Mouse (Mus musculus) neural tube, embryonic 15.5 days (tissue): ENCODE data around the gene Ttc23. TPM values are rescaled to one million over a fixed set of nuclear protein-coding genes. Genes with fewer than 3 reads are reported as not detected.
A peak's percentile ranks its signal among the peaks of the same experiment; 100 is the strongest.

Experiments
- ATAC-seq: fragments of 200-750 bp; cut with Nextera tagmentation; 2 replicates; pipeline ENCODE4 v1.8.0; 2017; ENCODE audit warnings: mild to moderate bottlenecking, moderate TSS enrichment, moderate library complexity; ENCODE audit not compliant: low FRiP score
- H3K27ac ChIP-seq: fragments of 300-500 bp; sonication (generic); replicated peaks from 2 replicates; pipeline ENCODE4 v1.5.1; 2015; ENCODE audit warnings: mild to moderate bottlenecking, inconsistent platforms
- H3K27me3 ChIP-seq: fragments of 300-500 bp; sonication (generic); replicated peaks from 2 replicates; pipeline ENCODE4 v1.6.1; 2015; ENCODE audit warnings: inconsistent platforms
- H3K36me3 ChIP-seq: fragments of 300-500 bp; sonication (generic); 2 replicates; pipeline ENCODE4 v1.6.1; 2015; ENCODE audit warnings: inconsistent platforms
- H3K4me1 ChIP-seq: fragments of 300-500 bp; sonication (generic); 2 replicates; pipeline ENCODE4 v1.6.1; 2015; ENCODE audit warnings: inconsistent platforms
- H3K4me2 ChIP-seq: fragments of 300-500 bp; sonication (generic); 2 replicates; pipeline ENCODE4 v1.6.1; 2015; ENCODE audit warnings: inconsistent platforms, mild to moderate bottlenecking, moderate library complexity
- H3K4me3 ChIP-seq: fragments of 300-500 bp; sonication (generic); replicated peaks from 2 replicates; pipeline ENCODE4 v1.5.1; 2015; ENCODE audit warnings: mild to moderate bottlenecking, inconsistent platforms
- H3K9ac ChIP-seq: fragments of 300-500 bp; sonication (generic); replicated peaks from 2 replicates; pipeline ENCODE4 v1.6.1; 2015; ENCODE audit warnings: mild to moderate bottlenecking, inconsistent platforms
- H3K9me3 ChIP-seq: fragments of 300-500 bp; sonication (generic); replicated peaks from 2 replicates; pipeline ENCODE4 v1.6.1; 2016; ENCODE audit warnings: inconsistent platforms
- WGBS: fragments of 180-500 bp; shearing (Covaris S2); methylation state at CpG from one replicate; pipeline ENCODE4 v1.1.7; 2015; ENCODE audit warnings: mixed read lengths; 5-methylcytosine and 5-hydroxymethylcytosine counted together
- microRNA-seq: library from miRNA; unstranded; fragments of <30 nt; microRNA quantifications from one replicate; pipeline ENCODE4, GENCODE M21; 2017
- polyA plus RNA-seq: library from polyadenylated mRNA; unstranded; fragments of >200 nt; fragmentation: Nextera tagmentation; extraction: Ambion mirVana; gene quantifications from 2 replicates; pipeline ENCODE4 v1.2.1, GENCODE M21; 2015

Ttc23 gene
- polyA plus RNA-seq, 1 experiment from 2014 or later, result 6.1 TPM

- H3K4me3 ChIP-seq, result no peak overlapping the region
- no peaks in the 10 kb centered on the region for H3K9me3 ChIP-seq
- 14% methylated on average over 10 of the region's 10 CpGs for WGBS
- no peaks in the 10 kb centered on the region for H3K36me3 ChIP-seq
- ATAC-seq, result peak; percentile 68; the same call in 1 of the 2 replicates
- 0 out of 2 replicates have a peak, but pooled peaks cover 3% of the 10 kb centered on the region for H3K4me1 ChIP-seq
- H3K27ac ChIP-seq, result no peak overlapping the region
- no peaks in the 10 kb centered on the region for H3K27me3 ChIP-seq
- H3K4me2 ChIP-seq, result peak overlapping the region; percentile 19; the same call in 1 of the 2 replicates
- H3K9ac ChIP-seq, result no peak overlapping the region
These were observed 141.5 kb downstream of the Ttc23 start for GRCm38 (mm10) chr7:67788713-67789112.

DNA sequence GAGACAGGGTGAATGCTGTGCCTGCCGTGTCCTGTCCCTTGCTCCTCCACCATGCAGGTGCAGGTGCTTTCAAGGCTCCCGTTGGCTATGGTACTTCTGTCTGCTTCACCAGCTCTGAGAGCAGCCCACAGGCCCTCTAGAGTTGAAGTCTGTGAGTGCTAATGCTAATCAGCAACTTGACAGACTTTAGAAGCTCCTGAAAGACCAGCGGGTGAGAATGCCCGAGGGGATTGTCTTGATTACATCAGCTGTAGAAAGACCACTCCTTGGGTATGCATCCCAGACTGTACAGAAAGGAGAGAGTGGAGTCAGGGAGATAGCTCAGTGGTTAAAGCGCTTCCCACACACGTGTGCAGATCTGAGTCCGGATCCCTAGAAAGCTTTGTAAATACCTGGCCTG lies 144.0 kb downstream of the Ttc23 start:
- Histone ChIP-seq H3K9ac (no peak overlapping the region), H3K27me3 (no peaks in the 10 kb centered on the region), H3K9me3 (no peaks in the 10 kb centered on the region), H3K27ac (no peak overlapping the region), H3K4me3 (no peak overlapping the region), H3K36me3 (no peaks in the 10 kb centered on the region), H3K4me1 (0 out of 2 replicates have a peak, but pooled peaks cover 3% of the 10 kb centered on the region), H3K4me2 (no peak overlapping the region)
- no peak for ATAC-seq
- 68% methylated on average over 7 of the region's 7 CpGs for WGBS

DNA sequence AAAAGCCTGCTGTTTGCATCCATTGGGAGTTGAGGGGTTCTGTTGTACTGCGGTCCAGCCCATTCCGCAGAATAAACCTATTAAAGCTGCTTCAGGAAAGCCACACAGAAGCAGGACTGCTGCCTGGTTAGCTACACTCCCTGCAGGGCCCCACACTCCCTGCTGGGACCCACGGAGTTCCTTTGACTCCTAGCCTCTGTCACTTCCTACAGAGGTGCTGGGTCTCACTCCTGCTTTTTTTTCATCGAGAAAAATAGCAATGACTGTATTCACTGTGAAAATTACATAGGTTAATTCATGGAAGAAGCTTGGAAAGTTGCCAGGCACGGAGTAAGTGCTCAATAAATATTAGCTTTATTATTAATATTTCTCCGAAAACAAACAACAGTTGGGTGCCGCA lies 146.2 kb downstream of the Ttc23 start:
- Histone ChIP-seq H3K9ac (no peak overlapping the region), H3K27me3 (no peaks in the 10 kb centered on the region), H3K4me1 (0 out of 2 replicates have a peak, but pooled peaks cover 3% of the 10 kb centered on the region), H3K27ac (no peak overlapping the region), H3K36me3 (no peaks in the 10 kb centered on the region), H3K9me3 (no peaks in the 10 kb centered on the region), H3K4me2 (no peak overlapping the region), H3K4me3 (no peak overlapping the region)
- no peak for ATAC-seq
- WGBS, result 70% methylated on average over 7 of the region's 7 CpGs

- WGBS, result 53% methylated on average over 8 of the region's 8 CpGs
- Histone ChIP-seq H3K36me3 (no peaks in the 10 kb centered on the region), H3K4me2 (no peak overlapping the region), H3K27ac (no peak overlapping the region), H3K9ac (no peak overlapping the region), H3K4me3 (no peak overlapping the region), H3K9me3 (no peaks in the 10 kb centered on the region), H3K27me3 (no peaks in the 10 kb centered on the region), H3K4me1 (no peaks in the 10 kb centered on the region)
- ATAC-seq, result no peak
These were observed 149.9 kb downstream of the Ttc23 start for GRCm38 (mm10) chr7:67797065-67797464.

DNA sequence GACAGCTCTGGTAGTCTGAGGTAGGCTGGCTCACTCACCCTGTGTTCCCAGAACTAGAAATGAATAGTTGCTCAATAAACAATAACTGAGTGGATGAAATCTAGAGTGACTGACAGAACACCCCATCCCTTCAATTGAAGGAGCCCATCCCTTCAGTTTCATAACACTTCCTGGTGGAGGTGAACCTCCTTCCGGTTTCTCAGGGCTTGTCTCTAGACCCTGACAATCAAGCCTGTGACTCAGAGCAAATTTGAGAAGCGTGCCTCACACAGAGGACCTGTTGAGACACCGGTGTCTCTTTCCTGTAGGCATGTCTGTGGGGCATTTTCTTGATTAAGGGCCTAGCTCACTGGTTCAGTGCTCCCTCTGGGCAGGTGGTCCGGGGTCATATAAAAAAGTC lies 151.3 kb downstream of the Ttc23 start:
- no peak for ATAC-seq
- Histone ChIP-seq H3K4me1 (peaks cover 4% of the 10 kb centered on the region), H3K36me3 (no peaks in the 10 kb centered on the region), H3K9me3 (no peaks in the 10 kb centered on the region), H3K27ac (no peak overlapping the region), H3K4me2 (no peak overlapping the region), H3K9ac (no peak overlapping the region), H3K27me3 (no peaks in the 10 kb centered on the region), H3K4me3 (no peak overlapping the region)
- 84% methylated on average over 4 of the region's 4 CpGs for WGBS

DNA sequence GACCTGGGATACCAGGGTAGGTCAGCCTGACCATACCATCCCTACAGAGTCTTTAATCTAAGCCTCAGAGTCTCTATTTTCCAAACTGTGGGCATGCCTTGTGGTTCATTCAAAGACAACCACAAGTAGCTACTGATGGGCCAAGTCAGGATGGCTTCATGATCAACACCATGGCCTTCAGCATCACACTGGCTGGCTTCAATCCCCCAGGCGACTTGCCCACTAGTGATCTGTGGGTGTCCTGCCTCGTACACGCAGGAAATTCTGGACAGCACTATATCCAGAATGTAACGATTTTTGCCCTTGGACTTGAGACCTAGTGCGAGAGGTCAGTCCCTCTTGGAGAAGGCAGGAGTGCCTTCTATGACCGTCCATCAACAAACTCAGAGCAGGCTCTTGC lies 153.3 kb downstream of the Ttc23 start:
- Histone ChIP-seq H3K4me2 (no peak overlapping the region), H3K27me3 (no peaks in the 10 kb centered on the region), H3K27ac (no peak overlapping the region), H3K9ac (no peak overlapping the region), H3K4me1 (peaks cover 10% of the 10 kb centered on the region), H3K36me3 (no peaks in the 10 kb centered on the region), H3K4me3 (no peak overlapping the region), H3K9me3 (no peaks in the 10 kb centered on the region)
- ATAC-seq, result no peak
- 92% methylated on average over 6 of the region's 6 CpGs for WGBS

DNA sequence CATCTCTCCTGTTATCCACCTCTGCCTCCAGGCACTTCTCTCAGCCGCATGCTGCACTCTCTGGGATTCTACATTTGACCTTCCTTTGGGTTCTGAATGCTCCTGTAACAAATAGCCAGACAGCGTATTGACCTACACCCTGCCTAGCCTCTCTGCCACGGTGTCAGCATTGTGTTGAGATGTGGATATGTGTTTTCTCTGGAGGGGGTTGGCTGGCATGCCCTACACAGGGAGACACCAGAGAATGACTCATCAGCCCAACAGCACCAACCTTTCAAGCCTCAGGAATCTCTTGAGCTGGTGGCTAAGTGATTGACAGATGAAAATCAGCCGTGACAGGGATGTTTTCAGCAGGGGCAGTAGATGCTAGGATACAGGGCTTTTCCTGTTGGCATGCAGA lies 153.8 kb downstream of the Ttc23 start:
- H3K27ac ChIP-seq, result no peak overlapping the region
- ATAC-seq, result no peak
- H3K36me3 ChIP-seq, result no peaks in the 10 kb centered on the region
- peaks cover 10% of the 10 kb centered on the region for H3K4me1 ChIP-seq
- 71% methylated on average over 4 of the region's 4 CpGs for WGBS
- no peak overlapping the region for H3K9ac ChIP-seq
- no peak overlapping the region for H3K4me2 ChIP-seq
- H3K4me3 ChIP-seq, result no peak overlapping the region
- no peaks in the 10 kb centered on the region for H3K27me3 ChIP-seq
- no peaks in the 10 kb centered on the region for H3K9me3 ChIP-seq

DNA sequence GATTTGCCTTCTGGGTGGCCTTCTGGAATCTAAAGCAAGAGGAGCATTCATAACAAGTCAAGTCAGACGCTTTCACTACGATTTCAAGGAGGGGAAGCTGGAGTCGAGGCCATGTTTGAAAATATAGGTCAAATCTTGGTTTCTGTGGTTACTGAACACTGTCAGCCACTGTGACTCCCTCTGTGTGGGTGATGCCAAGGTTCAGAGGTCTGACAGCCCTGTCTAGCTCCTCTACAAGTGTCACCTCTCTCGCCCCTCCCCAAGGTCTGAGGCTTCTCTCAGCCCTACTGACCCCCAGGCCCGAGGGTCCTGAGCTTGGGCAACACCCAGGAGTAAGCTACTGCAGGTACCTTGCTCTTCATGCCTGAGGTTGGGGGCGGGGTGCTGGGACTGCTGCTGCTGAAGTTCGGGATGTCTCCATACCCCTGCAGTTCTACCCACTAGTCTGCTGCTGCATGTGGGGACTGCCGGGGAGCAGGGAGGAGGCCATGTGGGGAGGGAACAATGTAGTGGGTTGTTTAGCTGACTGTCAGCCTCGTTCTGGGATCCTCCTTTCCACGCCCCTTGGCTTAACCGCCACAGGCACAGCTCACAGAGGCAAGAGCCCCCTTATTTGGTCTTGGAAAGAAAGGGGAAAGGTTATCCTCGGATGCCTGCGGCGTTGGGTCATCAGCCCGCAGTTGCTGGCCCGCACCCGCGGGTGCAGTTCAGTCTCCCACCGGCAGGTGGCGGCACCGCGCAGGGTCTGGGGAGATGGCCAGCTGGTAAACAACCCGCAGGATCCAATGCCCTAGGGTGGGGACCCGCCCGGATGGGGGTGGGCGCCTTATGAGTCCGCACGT lies 156.0 kb downstream of the Ttc23 start:
- WGBS, result 17% methylated on average over 28 of the region's 28 CpGs
- peak overlapping the region; percentile 35 for H3K4me3 ChIP-seq
- H3K27ac ChIP-seq, result no peak overlapping the region
- no peaks in the 10 kb centered on the region for H3K36me3 ChIP-seq
- ATAC-seq, result peak; percentile 81
- peak overlapping the region; percentile 61 for H3K4me2 ChIP-seq
- H3K9me3 ChIP-seq, result no peaks in the 10 kb centered on the region
- no peaks in the 10 kb centered on the region for H3K27me3 ChIP-seq
- 0 out of 2 replicates have a peak overlapping the region, but pooled peaks have one; percentile 18 for H3K9ac ChIP-seq
- H3K4me1 ChIP-seq, result peaks cover 10% of the 10 kb centered on the region

DNA sequence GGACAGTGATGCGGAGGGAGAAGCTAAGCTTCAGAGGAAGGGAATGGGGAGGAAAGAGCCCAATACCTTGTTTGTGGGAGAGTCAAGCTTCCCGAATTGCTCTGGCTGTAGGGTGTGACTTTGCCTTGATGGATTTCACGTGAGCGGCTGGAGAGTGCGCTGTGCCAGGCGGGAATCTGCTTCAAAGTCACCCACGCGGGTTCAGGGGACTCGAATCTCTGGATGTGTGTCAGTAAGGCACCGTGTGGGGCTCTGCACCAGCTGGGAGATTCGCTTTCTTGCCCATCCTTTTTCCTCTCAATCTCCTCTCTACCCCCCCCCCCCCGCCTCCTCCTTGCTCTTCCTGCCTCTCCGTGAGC lies 156.6 kb downstream of the Ttc23 start:
- Histone ChIP-seq H3K36me3 (no peaks in the 10 kb centered on the region), H3K4me2 (peak overlapping the region; percentile 61), H3K4me3 (peak overlapping the region; percentile 35), H3K27ac (no peak overlapping the region), H3K4me1 (peaks cover 10% of the 10 kb centered on the region), H3K27me3 (no peaks in the 10 kb centered on the region), H3K9me3 (no peaks in the 10 kb centered on the region), H3K9ac (0 out of 2 replicates have a peak overlapping the region, but pooled peaks have one; percentile 18)
- ATAC-seq, result peak; percentile 80
- WGBS, result 19% methylated on average over 13 of the region's 13 CpGs

Small RNA genes within 50 kb of the gene (microRNA-seq; reads per million reads assigned to microRNA genes)
- not detected for gene Gm23844

Other genes starting within 250 kb of the Ttc23 start
- 20.7 and 24.0 TPM in 2 replicates for gene Lrrc28, start 2.1 kb upstream of the Ttc23 start, polyA plus RNA-seq
- gene Synm, start 112.3 kb downstream of the Ttc23 start, polyA plus RNA-seq, result 10.0 and 10.5 TPM in 2 replicates